ENCODE assay signal across 8 mouse cellular contexts in genomic region chr5:125392618-125392976, GRCm38 (mm10). TPM values are rescaled to one million over a fixed set of nuclear protein-coding genes. Genes with fewer than 3 reads are reported as not detected.
DNase-seq lines count a peak whose midpoint lies in the region; ATAC-seq and TF ChIP-seq lines count a peak whose summit lies in the region.

No protein-coding gene starts in this region.

- H3K4me1 ChIP-seq in testis, adult 2 months (ENCODE audit: control insufficient read depth, insufficient read depth, low read length) = peaks cover 18% of the 10 kb centered on the region
- peaks cover 26% of the 10 kb centered on the region for H3K4me1 ChIP-seq in limb, embryonic 14.5 days (ENCODE audit: control insufficient read depth, insufficient read depth, low read length)
- H3K4me1 ChIP-seq in stomach, embryonic 16.5 days (ENCODE audit: control insufficient read depth, insufficient read depth, low read length) = peaks cover 29% of the 10 kb centered on the region

- no peak for DNase-seq in frontal cortex, postnatal 36 days (ENCODE audit: low spot score in 2 of 2)
- DNase-seq in testis, postnatal 10 days (ENCODE audit: low spot score) = no peak
- no peak for DNase-seq in limb, embryonic 14.5 days (ENCODE audit: low spot score)
- no peak for DNase-seq in right cerebral cortex, postnatal 10 days (ENCODE audit: low spot score in 2 of 2)
- no peak for DNase-seq in left cerebral cortex, adult 8-10 months (ENCODE audit: low spot score in 2 of 2)

- H3K4me3 ChIP-seq in testis, adult 2 months (ENCODE audit: control insufficient read depth, low read depth, low read length) = peak overlapping the region; percentile 72
- 0 out of 2 replicates have a peak overlapping the region, but pooled peaks have one; percentile 38 for H3K4me3 ChIP-seq in limb, embryonic 14.5 days (replicated peaks; ENCODE audit: low read length)
- H3K4me3 ChIP-seq in stomach, embryonic 16.5 days (replicated peaks; ENCODE audit: low read length) = peak overlapping the region; percentile 27

- no peak overlapping the region; the same call in 1 of the 2 replicates for H3K9ac ChIP-seq in limb, embryonic 14.5 days (ENCODE audit: low read depth, low read length, severe bottlenecking)
- peak overlapping the region; percentile 69 for H3K9ac ChIP-seq in stomach, embryonic 16.5 days (ENCODE audit: low read length)

- no peak for TF ChIP-seq CTCF in testis, adult 2 months (IDR thresholded peaks at IDR 0.05; ENCODE audit: control insufficient read depth, insufficient read depth, insufficient replicate concordance, low read depth, low read length)

- peak overlapping the region; percentile 59 for H3K4me2 ChIP-seq in limb, embryonic 14.5 days (replicated peaks; ENCODE audit: low read depth, low read length, severe bottlenecking)
- peak overlapping the region; percentile 51 for H3K4me2 ChIP-seq in stomach, embryonic 16.5 days (ENCODE audit: low read depth, low read length)

- WGBS in limb, embryonic 14.5 days = 36% methylated on average over 1 of the region's 1 CpGs
- 47% methylated on average over 1 of the region's 1 CpGs for WGBS in stomach, embryonic 16.5 days

- no peaks in the 10 kb centered on the region for H3K9me3 ChIP-seq in limb, embryonic 14.5 days (ENCODE audit: control insufficient read depth, low read length)
- no peaks in the 10 kb centered on the region for H3K9me3 ChIP-seq in stomach, embryonic 16.5 days (replicated peaks; ENCODE audit: control insufficient read depth, low read length)

- peaks cover 2% of the 10 kb centered on the region for H3K36me3 ChIP-seq in testis, adult 2 months (ENCODE audit: control insufficient read depth, insufficient read depth, low read length)
- no peaks in the 10 kb centered on the region; the same call in 1 of the 2 replicates for H3K36me3 ChIP-seq in limb, embryonic 14.5 days (ENCODE audit: control insufficient read depth, insufficient read depth, low read length)
- no peaks in the 10 kb centered on the region for H3K36me3 ChIP-seq in stomach, embryonic 16.5 days (ENCODE audit: control insufficient read depth, insufficient read depth, low read length)

- TF ChIP-seq POLR2A in testis, adult 2 months (IDR thresholded peaks at IDR 0.05; ENCODE audit: control insufficient read depth, low read depth, low read length) = no peak
- no peak for TF ChIP-seq POLR2A in limb, embryonic 14.5 days (IDR thresholded peaks at IDR 0.05; ENCODE audit: borderline replicate concordance, extremely low read depth, insufficient read depth, insufficient read length)

- peak; percentile 24; the same call in 1 of the 2 replicates for ATAC-seq in frontal cortex, adult (ENCODE audit: low TSS enrichment)
- ATAC-seq in limb, embryonic 14.5 days (ENCODE audit: low FRiP score, low read depth) = peak; percentile 3
- ATAC-seq in stomach, embryonic 16.5 days (ENCODE audit: insufficient read depth, low FRiP score) = 0 out of 2 replicates have a peak, but pooled peaks have one; percentile 0

- peak overlapping the region; percentile 95 for H3K27ac ChIP-seq in testis, adult 2 months (ENCODE audit: control insufficient read depth, insufficient read depth, low read depth, low read length)
- H3K27ac ChIP-seq in limb, embryonic 14.5 days (replicated peaks; ENCODE audit: low read depth, low read length) = peak overlapping the region; percentile 98
- H3K27ac ChIP-seq in stomach, embryonic 16.5 days (ENCODE audit: low read length) = peak overlapping the region; percentile 98

- no peaks in the 10 kb centered on the region for H3K27me3 ChIP-seq in testis, adult 2 months (ENCODE audit: control insufficient read depth, insufficient read depth, low read length)
- no peaks in the 10 kb centered on the region for H3K27me3 ChIP-seq in limb, embryonic 14.5 days (ENCODE audit: control insufficient read depth, insufficient read depth, low read length)
- no peaks in the 10 kb centered on the region for H3K27me3 ChIP-seq in stomach, embryonic 16.5 days (ENCODE audit: control insufficient read depth, insufficient read depth, low read length)

RNA-seq across cellular contexts. Expression of gene Ubc, which starts 2.6 kb away (rescaled TPM):
- polyA plus RNA-seq in testis, adult 2 months (2012; rRNA removed) = 1,188 and 1,319 TPM in 2 replicates
- 643 and 660 TPM in 2 replicates for polyA plus RNA-seq in limb, embryonic 14.5 days (2012; rRNA removed)
- polyA plus RNA-seq in limb, embryonic 14.5 days (2014; fragmentation: Nextera tagmentation; extraction: Ambion mirVana) = 949 and 1,033 TPM in 2 replicates
- polyA plus RNA-seq in stomach, embryonic 16.5 days (2015; fragmentation: Nextera tagmentation; extraction: Ambion mirVana) = 1,047 and 1,111 TPM in 2 replicates
- total RNA-seq in left cerebral cortex, adult 8-10 months (2022) = 100 to 1,000 TPM; 799 to 904 (median 900) TPM

RNA-seq across cellular contexts. Expression of gene Gm10382, which starts 3.5 kb away (rescaled TPM):
- polyA plus RNA-seq in testis, adult 2 months (2012; rRNA removed) = 84.2 and 109 TPM in 2 replicates
- 0.08 and 0.26 TPM in 2 replicates for polyA plus RNA-seq in limb, embryonic 14.5 days (2012; rRNA removed)
- 0.17 and 0.45 TPM in 2 replicates for polyA plus RNA-seq in limb, embryonic 14.5 days (2014; fragmentation: Nextera tagmentation; extraction: Ambion mirVana)
- 0.32 and 0.37 TPM in 2 replicates for polyA plus RNA-seq in stomach, embryonic 16.5 days (2015; fragmentation: Nextera tagmentation; extraction: Ambion mirVana)
- under 1 TPM in 2 of 4 experiments, not detected in 2; 0.39 to 0.51 TPM for total RNA-seq in left cerebral cortex, adult 8-10 months (2022)

RNA-seq across cellular contexts. Expression of gene Dhx37, which starts 41.3 kb away (rescaled TPM):
- polyA plus RNA-seq in testis, adult 2 months (2012; rRNA removed) = 17.0 and 19.5 TPM in 2 replicates
- polyA plus RNA-seq in limb, embryonic 14.5 days (2012; rRNA removed) = 21.9 and 25.5 TPM in 2 replicates
- polyA plus RNA-seq in limb, embryonic 14.5 days (2014; fragmentation: Nextera tagmentation; extraction: Ambion mirVana) = 5.4 and 8.9 TPM in 2 replicates
- polyA plus RNA-seq in stomach, embryonic 16.5 days (2015; fragmentation: Nextera tagmentation; extraction: Ambion mirVana) = 8.4 and 10.8 TPM in 2 replicates
- 10 to 100 TPM in 3 of 4 experiments, 1 to 10 TPM in 1; 9.4 to 12.9 (median 11.7) TPM for total RNA-seq in left cerebral cortex, adult 8-10 months (2022)

RNA-seq across cellular contexts. Expression of gene Bri3bp, which starts 48.8 kb away (rescaled TPM):
- 41.4 and 42.7 TPM in 2 replicates for polyA plus RNA-seq in testis, adult 2 months (2012; rRNA removed)
- 15.0 and 19.7 TPM in 2 replicates for polyA plus RNA-seq in limb, embryonic 14.5 days (2012; rRNA removed)
- 30.0 and 34.5 TPM in 2 replicates for polyA plus RNA-seq in limb, embryonic 14.5 days (2014; fragmentation: Nextera tagmentation; extraction: Ambion mirVana)
- 27.7 and 31.8 TPM in 2 replicates for polyA plus RNA-seq in stomach, embryonic 16.5 days (2015; fragmentation: Nextera tagmentation; extraction: Ambion mirVana)
- 10 to 100 TPM; 81.9 to 94.4 (median 86.6) TPM for total RNA-seq in left cerebral cortex, adult 8-10 months (2022)

RNA-seq across cellular contexts. Expression of gene Scarb1, which starts 51.7 kb away (rescaled TPM):
- polyA plus RNA-seq in testis, adult 2 months (2012; rRNA removed) = 172 and 188 TPM in 2 replicates
- 67.7 and 85.6 TPM in 2 replicates for polyA plus RNA-seq in limb, embryonic 14.5 days (2012; rRNA removed)
- 40.1 and 43.9 TPM in 2 replicates for polyA plus RNA-seq in limb, embryonic 14.5 days (2014; fragmentation: Nextera tagmentation; extraction: Ambion mirVana)
- polyA plus RNA-seq in stomach, embryonic 16.5 days (2015; fragmentation: Nextera tagmentation; extraction: Ambion mirVana) = 60.6 and 61.4 TPM in 2 replicates
- total RNA-seq in left cerebral cortex, adult 8-10 months (2022) = 10 to 100 TPM; 28.6 to 34.9 (median 30.0) TPM

Comparison
In these comparisons a context has a peak if more than half of its experiments do, and no peak if none do; other contexts are left out.
1. RNA of gene Gm10382, which starts 3.5 kb away (polyA plus RNA-seq): 84.2 to 109 TPM in testis, adult 2 months; 0.08 to 0.45 TPM in limb, embryonic 14.5 days and 0.32 to 0.37 TPM in stomach, embryonic 16.5 days; every median in the first group is over 10 times any median in the second.
2. Peak in every context shown above with its lines, with median percentiles within 50 percentile points of each other: ATAC-seq, H3K27ac ChIP-seq and H3K4me3 ChIP-seq.